Mouse (Mus musculus): ENCODE measurements around the gene Calhm3. TPM values are rescaled to one million over a fixed set of nuclear protein-coding genes. Genes with fewer than 3 reads are reported as not detected.

The Calhm3 gene
- polyA plus RNA-seq, 1 experiment, result not detected

GRCm38 (mm10) chr19:47118634-47119033 lies 38.9 kb downstream of the Calhm3 start:
- DNase-seq (ENCODE audit: low spot score), result no peak

GRCm38 (mm10) chr19:47104641-47105271 lies 52.8 kb downstream of the Calhm3 start:
- DNase-seq (ENCODE audit: low spot score), result no peak

Other genes starting within 250 kb of the Calhm3 start
- gene Ina, start 143.1 kb downstream of the Calhm3 start, polyA plus RNA-seq (2012; rRNA removed), result 0.03 and 0.10 TPM in 2 replicates
- 34.1 and 36.3 TPM in 2 replicates for gene Nt5c2, start 142.6 kb downstream of the Calhm3 start, polyA plus RNA-seq (2012; rRNA removed)
- gene Pcgf6, start 106.9 kb downstream of the Calhm3 start, polyA plus RNA-seq (2012; rRNA removed), result 25.4 and 34.1 TPM in 2 replicates
- 2.9 and 3.1 TPM in 2 replicates for gene Taf5, start 90.0 kb downstream of the Calhm3 start, polyA plus RNA-seq (2012; rRNA removed)
- gene Usmg5, start 67.1 kb downstream of the Calhm3 start, polyA plus RNA-seq (2012; rRNA removed), result 429 and 491 TPM in 2 replicates
- 12.7 and 15.1 TPM in 2 replicates for gene Pdcd11, start 67.0 kb downstream of the Calhm3 start, polyA plus RNA-seq (2012; rRNA removed)
- gene Calhm2, start 19.5 kb downstream of the Calhm3 start, polyA plus RNA-seq (2012; rRNA removed), result 16.2 and 16.9 TPM in 2 replicates
- gene Calhm1, start 13.5 kb downstream of the Calhm3 start, polyA plus RNA-seq (2012; rRNA removed), result not detected in 2 replicates
- gene Neurl1a, start 21.1 kb upstream of the Calhm3 start, polyA plus RNA-seq (2012; rRNA removed), result 22.5 and 31.0 TPM in 2 replicates

Measured in urinary bladder, adult 2 months (tissue).